1 mouse cellular context compared by ENCODE assay signal in the genomic region with DNA sequence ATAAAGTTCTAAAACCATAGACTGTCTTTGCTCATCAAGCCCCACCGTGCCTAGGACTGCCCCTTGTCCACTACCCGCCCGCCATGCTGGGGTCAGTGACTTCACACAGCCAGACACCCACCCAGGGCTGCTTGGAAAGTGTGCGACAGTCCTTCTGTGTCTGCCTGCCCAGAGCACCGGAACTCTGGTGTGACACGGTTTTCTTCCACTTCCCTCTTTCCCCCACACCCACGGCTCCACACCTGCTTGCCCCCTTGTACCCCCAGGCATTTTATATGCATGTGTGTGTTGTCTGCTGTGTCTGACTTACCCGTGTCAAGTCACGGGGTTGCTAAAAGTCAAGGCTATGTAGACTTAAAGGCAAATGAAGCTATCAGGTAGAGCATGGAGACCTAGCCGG.
TF ChIP-seq lines count a peak whose summit lies in the region.

No protein-coding gene starts in this region.

TF ChIP-seq in CH12.LX, 34 proteins besides CTCF, POLR2A, EP300 and RAD21:
- TF ChIP-seq PAX5 (IDR thresholded peaks at IDR 0.05; ENCODE audit: low read length) (no peak), HCFC1 (IDR thresholded peaks at IDR 0.05; ENCODE audit: low read depth, low read length) (no peak), CHD2 (IDR thresholded peaks at IDR 0.05; ENCODE audit: low read length) (no peak), MAZ (IDR thresholded peaks at IDR 0.05; ENCODE audit: low read depth, low read length) (no peak), ELF1 (IDR thresholded peaks at IDR 0.05; ENCODE audit: low read depth, low read length) (no peak), GABPA (IDR thresholded peaks at IDR 0.05; ENCODE audit: insufficient replicate concordance, low read depth, low read length) (no peak), USF2 (conservative IDR thresholded peaks at IDR 0.05; ENCODE audit: low read depth, low read length) (no peak), TCF12 (IDR thresholded peaks at IDR 0.05; ENCODE audit: low read depth, low read length) (no peak; the same call in 1 of the 2 replicates)
